Mouse (Mus musculus) bone marrow, adult 2 months (tissue): ENCODE data around the gene Gm45808. TPM values are rescaled to one million over a fixed set of nuclear protein-coding genes. Genes with fewer than 3 reads are reported as not detected.
A peak's percentile ranks its signal among the peaks of the same experiment; 100 is the strongest.
"Not testable (repeated sequence)": the region's sequence is repeated elsewhere in the genome, so short reads cannot be mapped to it uniquely, and the experiment has no call there.

ENCODE experiments used
- H3K27ac ChIP-seq: fragments of 200-500 bp; 2 replicates; pipeline ENCODE4 v1.5.1; 2012; ENCODE audit warnings: low read depth, mild to moderate bottlenecking, control low read depth, inconsistent platforms, low read length; ENCODE audit not compliant: control insufficient read depth, poor library complexity, insufficient read depth
- H3K4me1 ChIP-seq: fragments of 200-500 bp; 2 replicates; pipeline ENCODE4 v1.6.1; 2011; ENCODE audit warnings: low read length; ENCODE audit not compliant: control insufficient read depth, insufficient read depth
- H3K4me3 ChIP-seq: fragments of 200-500 bp; replicated peaks from 2 replicates; pipeline ENCODE3; 2011; ENCODE audit warnings: mild to moderate bottlenecking, low read depth, low read length, control low read depth; ENCODE audit not compliant: control insufficient read depth
- CTCF ChIP-seq: fragments of 200-500 bp; IDR thresholded peaks from 2 replicates; pipeline ENCODE4 v1.5.1; 2011; ENCODE audit warnings: low read length, control low read depth; ENCODE audit not compliant: control insufficient read depth, insufficient read depth
- POLR2A ChIP-seq: fragments of 200-500 bp; IDR thresholded peaks from 2 replicates; pipeline ENCODE4 v1.6.1; 2011; ENCODE audit warnings: low read depth, mild to moderate bottlenecking, control low read depth, low read length, borderline replicate concordance; ENCODE audit not compliant: control insufficient read depth
- WGBS: fragments of 180-500 bp; shearing (Covaris S2); methylation state at CpG from one replicate; pipeline ENCODE4 v1.1.7; 2018; 5-methylcytosine and 5-hydroxymethylcytosine counted together
- polyA plus RNA-seq: library from polyadenylated mRNA; stranded (reverse); fragments of >200 nt; gene quantifications from 2 replicates; pipeline ENCODE4 v1.2.4, GENCODE M21; 2011; ENCODE audit warnings: low replicate concordance; ENCODE audit not compliant: missing spikeins, insufficient read depth, insufficient read length

Gm45808 gene
- polyA plus RNA-seq, 1 experiment: not detected

DNA sequence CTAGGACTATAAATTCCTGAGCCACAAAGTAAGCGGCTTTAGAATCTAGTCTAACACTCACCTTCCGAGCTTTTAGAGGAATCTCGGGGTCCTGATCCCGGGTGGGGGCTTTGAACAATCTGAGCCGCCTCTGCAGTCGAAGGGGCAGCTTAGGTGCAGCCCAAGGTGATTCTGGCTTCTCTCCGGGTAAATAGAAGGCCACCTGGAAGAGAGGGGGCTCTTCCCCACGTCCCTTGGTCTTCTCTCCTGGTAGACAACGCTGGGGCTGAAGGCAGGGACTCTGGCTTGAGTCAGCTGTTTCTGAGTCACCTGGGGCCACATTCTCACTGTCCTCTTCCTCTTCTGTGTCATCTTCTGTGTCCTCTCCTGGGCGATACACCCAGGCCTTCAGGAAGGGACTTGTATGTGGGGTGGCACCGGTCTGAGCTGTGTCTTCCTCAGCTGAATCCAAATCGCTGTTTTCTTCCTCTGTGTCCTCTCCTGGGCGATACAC lies 37.1 kb upstream of the Gm45808 start:
- Histone ChIP-seq H3K4me3 (peak overlapping the region; percentile 80), H3K27ac (peak overlapping the region; percentile 74), H3K4me1 (peaks cover 1% of the 10 kb centered on the region; the same call in 1 of the 2 replicates)
- TF ChIP-seq POLR2A (no peak), CTCF (no peak)
- WGBS: 74% methylated on average over 13 of the region's 13 CpGs

DNA sequence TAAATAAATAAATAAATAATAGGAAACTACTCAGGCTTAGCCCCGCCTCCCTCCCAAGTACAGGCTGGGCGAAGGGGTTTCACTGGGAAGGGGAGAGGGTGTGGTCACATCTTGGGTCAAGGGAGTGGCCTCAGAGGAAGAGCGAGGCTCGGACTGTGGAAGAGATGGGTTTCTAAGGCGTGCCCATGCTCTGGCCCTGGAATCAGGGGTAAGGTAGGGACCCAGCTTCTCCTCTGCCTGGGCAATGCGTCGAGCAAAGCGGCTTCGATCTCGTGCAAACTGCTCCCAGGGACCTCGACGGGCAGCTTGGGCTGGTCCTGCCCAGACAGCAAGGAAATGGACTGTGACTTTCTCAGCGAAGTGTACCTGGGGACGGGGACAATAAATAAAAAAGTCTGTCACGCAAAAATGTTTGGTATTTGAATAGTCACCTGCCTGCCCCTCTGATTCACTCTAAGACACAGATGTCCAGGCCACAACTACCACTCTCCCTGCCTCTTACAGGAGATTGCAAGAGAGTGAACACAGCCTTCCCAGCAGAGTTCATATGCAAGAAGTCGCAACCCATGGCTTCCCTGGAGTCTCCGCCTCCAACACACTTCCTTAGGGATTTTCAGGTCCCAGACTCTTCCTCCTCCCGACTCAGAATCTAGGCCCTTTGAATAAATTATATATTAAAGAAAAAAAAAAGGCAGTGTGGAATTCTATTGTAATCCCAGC lies 36.5 kb upstream of the Gm45808 start:
- Histone ChIP-seq H3K27ac (peak overlapping the region; percentile 74), H3K4me3 (peak overlapping the region; percentile 89), H3K4me1 (peaks cover 1% of the 10 kb centered on the region; the same call in 1 of the 2 replicates)
- TF ChIP-seq CTCF (no peak), POLR2A (peak; percentile 27; the same call in 1 of the 2 replicates)
- 78% methylated on average over 18 of the region's 18 CpGs for WGBS

DNA sequence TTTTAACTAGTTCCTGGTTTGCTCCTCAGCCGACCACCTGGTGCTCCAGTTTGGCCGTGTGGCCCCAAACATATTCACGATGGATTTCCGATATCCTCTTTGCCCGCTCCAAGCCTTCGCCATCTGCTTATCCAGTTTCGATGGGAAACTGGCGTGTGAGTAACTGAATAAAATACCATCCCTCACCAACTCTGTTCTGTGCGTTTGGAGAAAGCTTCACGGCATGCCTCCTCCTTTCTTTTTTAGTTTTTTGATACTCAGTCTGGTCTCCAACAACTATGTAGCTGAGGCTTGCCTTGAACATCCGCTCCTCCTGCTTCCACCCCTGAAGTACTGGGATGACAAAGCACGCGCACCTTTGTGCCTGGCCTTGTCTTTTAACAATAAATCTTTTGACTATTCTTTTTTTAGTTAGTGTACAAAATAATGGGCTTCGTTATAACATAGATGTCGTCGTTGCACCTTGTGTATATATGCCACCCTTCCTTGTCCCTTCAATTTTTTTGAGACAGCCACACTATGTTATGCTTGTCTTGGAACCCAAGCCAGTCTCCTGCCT lies 35.7 kb upstream of the Gm45808 start:
- 59% methylated on average over 16 of the region's 16 CpGs for WGBS
- Histone ChIP-seq H3K27ac (0 out of 2 replicates have a peak overlapping the region, but pooled peaks have one; percentile 13), H3K4me1 (peaks cover 1% of the 10 kb centered on the region; the same call in 1 of the 2 replicates), H3K4me3 (peak overlapping the region; percentile 83)
- TF ChIP-seq POLR2A (no peak), CTCF (no peak)

DNA sequence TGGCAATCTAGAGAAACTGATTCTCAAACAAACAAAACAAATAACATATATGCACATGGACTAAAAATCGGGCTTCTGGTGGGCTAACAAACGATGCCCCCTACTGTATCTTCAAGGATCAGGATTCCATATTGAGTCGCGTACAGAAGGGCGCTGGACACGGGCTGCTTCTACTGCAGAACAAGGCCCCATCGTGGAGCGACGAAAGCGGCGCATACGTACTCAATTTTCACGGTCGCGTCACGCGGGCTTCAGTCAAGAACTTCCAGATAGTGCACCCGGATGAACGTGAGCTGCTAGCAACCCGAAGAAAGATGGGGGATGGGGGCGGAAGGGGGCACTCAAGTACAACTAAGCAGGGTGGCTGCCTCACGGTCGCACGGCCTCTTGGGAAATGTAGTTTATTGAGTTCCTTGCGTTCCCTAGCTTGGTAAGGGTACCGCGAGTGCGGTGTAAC lies 35.1 kb upstream of the Gm45808 start:
- TF ChIP-seq POLR2A (0 out of 2 replicates have a peak, but pooled peaks have one; percentile 27), CTCF (peak; percentile 16; the same call in 1 of the 2 replicates)
- peaks cover 1% of the 10 kb centered on the region; the same call in 1 of the 2 replicates for H3K4me1 ChIP-seq
- peak overlapping the region; percentile 81 for H3K27ac ChIP-seq
- peak overlapping the region; percentile 83 for H3K4me3 ChIP-seq
- under 1% methylated on average over 28 of the region's 28 CpGs for WGBS

DNA sequence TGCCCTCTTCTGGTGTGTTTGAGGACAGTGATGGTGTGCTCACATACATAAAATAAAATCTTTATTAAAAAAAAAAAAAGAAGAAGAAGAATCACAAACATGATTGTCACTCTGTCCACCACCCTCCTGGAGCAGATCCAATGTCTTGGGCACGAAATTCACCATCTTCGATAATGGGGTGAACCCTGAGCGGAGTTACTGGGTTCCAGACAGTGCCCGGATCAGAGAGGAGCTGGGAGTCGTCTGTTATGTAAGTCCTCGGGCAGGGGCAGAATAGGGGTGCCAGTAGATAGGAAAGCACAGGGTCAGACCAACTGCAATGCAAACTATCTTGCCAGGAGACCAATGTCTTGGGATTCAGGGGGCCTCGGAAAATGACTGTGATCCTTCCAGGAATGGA lies 34.0 kb upstream of the Gm45808 start:
- H3K4me3 ChIP-seq: no peak overlapping the region
- H3K4me1 ChIP-seq: peaks cover 1% of the 10 kb centered on the region; the same call in 1 of the 2 replicates
- TF ChIP-seq CTCF (no peak), POLR2A (no peak)
- H3K27ac ChIP-seq: no peak overlapping the region
- 88% methylated on average over 7 of the region's 7 CpGs for WGBS

DNA sequence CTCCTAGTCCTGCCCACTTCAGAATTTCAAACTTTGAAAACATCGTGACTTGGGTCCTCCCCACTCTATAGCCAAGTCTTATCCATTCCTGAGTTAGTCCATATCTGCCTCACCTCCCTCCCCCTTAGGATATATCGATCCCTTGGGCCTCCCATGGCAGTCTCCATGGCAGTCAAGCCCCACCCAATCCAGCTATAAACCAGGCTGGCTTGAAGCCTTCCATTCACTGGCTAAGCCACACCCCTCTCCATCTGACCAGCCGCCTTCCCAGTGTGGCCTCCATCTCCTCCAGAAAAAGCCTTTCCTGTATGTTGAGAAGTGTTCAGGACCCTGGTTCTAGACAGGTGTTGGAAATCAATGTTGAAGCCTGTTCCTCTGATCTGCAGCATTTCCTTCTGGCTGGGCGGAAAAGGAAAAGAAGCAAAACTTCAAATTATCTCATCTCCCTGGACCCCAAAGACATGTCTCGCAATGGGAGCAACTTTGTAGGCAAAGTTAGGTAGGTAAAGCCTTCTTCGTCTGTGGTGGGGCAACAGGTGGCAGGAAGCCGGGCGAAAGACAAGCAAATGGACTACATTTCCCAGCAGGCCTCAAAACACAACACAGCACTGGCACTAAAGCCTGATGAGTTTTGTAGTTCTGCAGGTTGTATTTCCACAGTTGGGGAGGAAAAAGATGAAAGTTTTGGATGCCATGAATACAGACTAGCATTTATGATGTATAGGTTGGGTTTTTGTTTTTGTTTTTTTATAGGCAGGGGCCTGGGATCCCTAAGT lies 32.9 kb upstream of the Gm45808 start:
- Histone ChIP-seq H3K4me1 (peaks cover 1% of the 10 kb centered on the region; the same call in 1 of the 2 replicates), H3K4me3 (no peak overlapping the region), H3K27ac (no peak overlapping the region)
- no peak for TF ChIP-seq POLR2A
- TF ChIP-seq CTCF: no peak
- 70% methylated on average over 8 of the region's 8 CpGs for WGBS

DNA sequence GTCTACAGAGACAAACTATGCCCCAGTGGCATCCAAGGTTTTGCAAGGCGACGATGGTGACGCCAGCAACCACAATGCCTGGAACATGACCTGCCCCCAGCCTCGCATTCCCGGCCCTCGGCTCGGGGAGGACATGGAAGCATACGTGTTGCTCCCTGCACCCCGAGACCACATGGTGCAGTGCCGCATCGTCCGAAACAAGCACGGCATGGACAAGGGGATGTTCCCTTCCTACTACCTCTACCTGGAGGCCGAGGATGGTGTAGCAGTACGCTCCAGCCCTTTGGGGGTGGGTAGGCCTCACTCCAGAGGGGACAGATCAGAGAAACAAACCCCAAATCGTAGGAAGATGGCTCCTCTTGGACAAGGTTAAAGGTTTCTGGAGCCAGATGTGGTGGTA lies 32.0 kb upstream of the Gm45808 start:
- 92% methylated on average over 16 of the region's 16 CpGs for WGBS
- TF ChIP-seq POLR2A (no peak), CTCF (no peak)
- H3K27ac ChIP-seq: no peak overlapping the region
- H3K4me3 ChIP-seq: no peak overlapping the region
- peaks cover 1% of the 10 kb centered on the region; the same call in 1 of the 2 replicates for H3K4me1 ChIP-seq

DNA sequence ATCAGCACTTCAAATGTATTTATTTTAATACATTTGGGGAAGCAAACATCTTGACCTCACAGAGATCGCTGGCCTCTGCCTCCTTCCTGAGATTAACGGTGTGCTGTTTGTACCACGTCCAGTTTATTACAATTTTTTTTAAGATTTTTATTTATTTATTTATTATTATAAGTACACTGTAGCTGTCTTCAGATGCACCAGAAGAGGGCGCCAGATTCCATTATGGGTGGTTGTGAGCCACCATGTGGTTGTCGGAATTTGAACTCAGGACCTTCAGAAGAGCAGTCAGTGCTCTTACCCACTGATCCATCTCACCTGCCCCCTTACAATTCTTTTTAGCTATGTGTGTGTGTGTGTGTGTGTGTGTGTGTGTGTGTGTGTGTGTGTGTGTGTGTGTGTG lies 30.2 kb upstream of the Gm45808 start:
- WGBS: 56% methylated on average over 5 of the region's 5 CpGs
- not testable (repeated sequence) for H3K27ac ChIP-seq, H3K4me1 ChIP-seq, H3K4me3 ChIP-seq
